Mouse (Mus musculus): ENCODE results near the gene Npepl1. TPM values are rescaled to one million over a fixed set of nuclear protein-coding genes. Genes with fewer than 3 reads are reported as not detected.

Npepl1 gene
- polyA plus RNA-seq, 1 experiment from 2014 or later, result 34.5 TPM

GRCm38 (mm10) chr2:174130468-174131097 is 20.4 kb downstream of the Npepl1 start:
- no peak for ATAC-seq (ENCODE audit: low FRiP score, low read depth)
- no peak overlapping the region for H3K4me3 ChIP-seq
- H3K9me3 ChIP-seq, result no peaks in the 10 kb centered on the region
- H3K4me2 ChIP-seq (replicated peaks), result no peak overlapping the region
- no peak overlapping the region for H3K9ac ChIP-seq (replicated peaks)
- H3K4me1 ChIP-seq, result peaks cover 13% of the 10 kb centered on the region
- no peaks in the 10 kb centered on the region for H3K36me3 ChIP-seq
- 0 out of 2 replicates have a peak, but pooled peaks cover 7% of the 10 kb centered on the region for H3K27me3 ChIP-seq
- 85% methylated on average over 8 of the region's 8 CpGs for WGBS
- H3K27ac ChIP-seq (replicated peaks), result no peak overlapping the region

- Histone ChIP-seq H3K36me3 (no peaks in the 10 kb centered on the region), H3K9ac (replicated peaks) (no peak overlapping the region), H3K4me1 (0 out of 2 replicates have a peak, but pooled peaks cover under 1% of the 10 kb centered on the region), H3K27me3 (0 out of 2 replicates have a peak, but pooled peaks cover 6% of the 10 kb centered on the region), H3K9me3 (no peaks in the 10 kb centered on the region), H3K4me3 (no peak overlapping the region), H3K4me2 (replicated peaks) (no peak overlapping the region), H3K27ac (replicated peaks) (no peak overlapping the region)
- ATAC-seq (ENCODE audit: low FRiP score, low read depth), result no peak
- WGBS, result 83% methylated on average over 8 of the region's 8 CpGs
Measured at GRCm38 (mm10) chr2:174132413-174132969, 22.3 kb downstream of the Npepl1 start.

DNA sequence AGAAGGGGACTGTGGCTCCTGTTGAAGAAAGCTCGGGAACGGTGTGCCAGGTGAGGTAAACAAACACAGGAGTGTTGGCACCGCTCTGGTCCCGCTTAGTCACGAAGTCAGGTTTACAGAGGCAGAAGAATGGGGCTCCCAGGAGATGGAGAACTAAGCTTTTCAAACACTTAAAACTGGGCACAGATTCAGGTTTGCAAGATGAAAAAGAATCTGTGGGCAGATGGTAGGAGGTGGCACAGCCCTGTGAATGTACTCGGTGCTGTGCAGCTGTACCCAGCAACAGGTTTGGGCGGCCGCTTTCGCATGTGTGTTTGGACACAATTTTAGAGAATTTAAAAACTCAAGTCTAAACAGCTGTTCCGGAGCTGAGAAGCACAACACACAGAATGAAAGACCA is 48.9 kb downstream of the Npepl1 start:
- no peak overlapping the region for H3K4me2 ChIP-seq (replicated peaks)
- 93% methylated on average over 10 of the region's 10 CpGs for WGBS
- no peak overlapping the region for H3K4me3 ChIP-seq
- H3K36me3 ChIP-seq, result no peaks in the 10 kb centered on the region
- H3K9me3 ChIP-seq, result no peaks in the 10 kb centered on the region
- no peak for ATAC-seq (ENCODE audit: low FRiP score, low read depth)
- no peaks in the 10 kb centered on the region for H3K27me3 ChIP-seq
- no peak overlapping the region for H3K27ac ChIP-seq (replicated peaks)
- H3K4me1 ChIP-seq, result no peaks in the 10 kb centered on the region
- no peak overlapping the region for H3K9ac ChIP-seq (replicated peaks)

DNA sequence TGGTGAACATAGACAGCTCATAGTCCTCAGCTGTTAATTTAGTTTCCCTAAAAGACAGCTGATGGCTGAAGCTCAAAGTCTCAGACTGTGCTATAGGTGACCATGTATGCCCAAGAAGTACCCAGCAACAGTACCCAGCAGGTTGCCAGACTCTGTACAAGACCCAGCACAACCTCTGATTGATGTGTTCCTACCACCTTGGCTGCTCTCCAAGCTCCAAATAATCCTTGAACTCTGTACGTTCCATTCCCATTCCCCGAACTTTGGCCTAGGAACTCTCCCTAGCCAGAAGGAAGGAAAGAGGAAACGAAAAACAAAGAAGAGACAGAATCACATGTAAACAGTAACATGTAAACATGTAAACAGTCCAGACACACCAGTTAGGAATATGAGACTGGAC is 50.3 kb downstream of the Npepl1 start:
- 92% methylated on average over 3 of the region's 3 CpGs for WGBS
- Histone ChIP-seq H3K9me3 (no peaks in the 10 kb centered on the region), H3K9ac (replicated peaks) (no peak overlapping the region), H3K4me3 (no peak overlapping the region), H3K27me3 (no peaks in the 10 kb centered on the region), H3K27ac (replicated peaks) (no peak overlapping the region), H3K36me3 (no peaks in the 10 kb centered on the region), H3K4me2 (replicated peaks) (no peak overlapping the region), H3K4me1 (no peaks in the 10 kb centered on the region)
- ATAC-seq (ENCODE audit: low FRiP score, low read depth), result no peak

Other genes with a start within 250 kb of the Npepl1 start
- gene Stx16, start 34.0 kb upstream of the Npepl1 start, polyA plus RNA-seq (2016; fragmentation: Nextera tagmentation; extraction: Ambion mirVana), result 12.3 and 13.8 TPM in 2 replicates
- 1,415 and 1,424 TPM in 2 replicates for gene Gnas, start 174.0 kb downstream of the Npepl1 start, polyA plus RNA-seq (2016; fragmentation: Nextera tagmentation; extraction: Ambion mirVana)
- 7.4 and 8.8 TPM in 2 replicates for gene Gm20721, start 236.4 kb downstream of the Npepl1 start, polyA plus RNA-seq (2016; fragmentation: Nextera tagmentation; extraction: Ambion mirVana)